Mouse (Mus musculus): ENCODE measurements at regions not wholly inside any gene's neighbourhood (a gene's known extent, or its start where the extent isn't known, plus 50 kb on each side); places are given as distances from the start of the nearest gene placed in this dataset.

DNA sequence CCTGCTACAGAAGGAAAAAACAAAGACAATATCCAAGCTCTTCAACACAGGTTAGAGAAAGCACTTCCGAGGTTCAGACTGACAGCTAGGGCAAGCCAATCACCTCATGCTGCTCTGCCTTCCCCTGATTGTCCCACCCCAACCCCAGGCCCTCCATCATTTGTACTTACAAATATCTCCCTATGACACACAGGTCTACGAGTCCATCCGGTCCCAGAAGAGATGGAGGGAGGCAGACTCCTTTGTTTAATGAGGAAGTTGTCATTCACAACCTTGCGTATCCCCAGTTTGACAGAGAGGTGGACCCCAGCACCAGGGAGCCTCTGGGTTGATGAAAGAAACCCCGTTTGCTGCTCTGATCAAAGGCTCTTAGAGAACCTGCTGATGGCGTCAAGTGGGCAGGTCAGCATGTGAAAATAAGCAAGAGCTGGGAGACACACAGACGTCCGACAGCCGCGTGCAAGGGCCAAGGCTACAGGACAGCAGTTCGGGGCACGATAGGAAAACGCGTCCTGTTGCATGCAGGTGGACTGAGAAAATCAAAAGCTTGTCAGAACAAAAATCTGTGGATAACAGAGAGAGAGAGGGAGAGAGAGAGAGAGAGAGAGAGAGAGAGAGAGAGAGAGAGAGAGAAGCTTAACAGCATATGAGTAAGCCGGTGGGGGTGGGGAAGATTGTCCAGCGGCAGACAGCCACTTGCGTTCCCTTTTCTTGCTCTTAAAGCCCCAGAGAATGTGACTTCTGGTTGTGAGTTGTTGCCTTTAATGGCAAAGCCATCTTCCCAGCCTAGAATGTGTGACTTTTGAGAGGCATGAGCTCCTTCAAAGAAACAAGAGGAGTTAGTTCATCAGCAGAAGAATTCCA lies 137.1 kb upstream of the Pkdcc start:
- no peak for TF ChIP-seq CTCF (IDR thresholded peaks at IDR 0.05; ENCODE audit: control insufficient read depth, insufficient read depth, insufficient read length)
- TF ChIP-seq USF1 (IDR thresholded peaks at IDR 0.05; ENCODE audit: low read depth): no peak
